Mouse (Mus musculus) kidney, embryonic 15.5 days (tissue): ENCODE results near the gene Flt3. TPM values are rescaled to one million over a fixed set of nuclear protein-coding genes. Genes with fewer than 3 reads are reported as not detected.

ENCODE experiments used
- ATAC-seq: fragments of 200-750 bp; cut with Nextera tagmentation; replicated peaks from 2 replicates; pipeline ENCODE4 v1.8.0; 2017; ENCODE audit warnings: moderate TSS enrichment; ENCODE audit not compliant: low FRiP score
- H3K27ac ChIP-seq: fragments of 300-500 bp; sonication (generic); 2 replicates; pipeline ENCODE4 v1.5.1; 2015; ENCODE audit warnings: mild to moderate bottlenecking, inconsistent platforms
- H3K27me3 ChIP-seq: fragments of 300-500 bp; sonication (generic); 2 replicates; pipeline ENCODE4 v1.6.1; 2015; ENCODE audit warnings: inconsistent platforms
- H3K36me3 ChIP-seq: fragments of 300-500 bp; sonication (generic); 2 replicates; pipeline ENCODE4 v1.6.1; 2015; ENCODE audit warnings: inconsistent platforms
- H3K4me1 ChIP-seq: fragments of 300-500 bp; sonication (generic); 2 replicates; pipeline ENCODE4 v1.6.1; 2015; ENCODE audit warnings: inconsistent platforms
- H3K4me2 ChIP-seq: fragments of 300-500 bp; sonication (generic); 2 replicates; pipeline ENCODE4 v1.6.1; 2015; ENCODE audit warnings: moderate library complexity, mild to moderate bottlenecking, inconsistent platforms
- H3K4me3 ChIP-seq: fragments of 300-500 bp; sonication (generic); replicated peaks from 2 replicates; pipeline ENCODE4 v1.5.1; 2015; ENCODE audit warnings: mild to moderate bottlenecking, inconsistent platforms
- H3K9ac ChIP-seq: fragments of 300-500 bp; sonication (generic); 2 replicates; pipeline ENCODE4 v1.6.1; 2015; ENCODE audit warnings: mild to moderate bottlenecking, inconsistent platforms
- H3K9me3 ChIP-seq: fragments of 300-500 bp; sonication (generic); replicated peaks from 2 replicates; pipeline ENCODE4 v1.6.1; 2016; ENCODE audit warnings: inconsistent platforms
- WGBS: fragments of 180-500 bp; shearing (Covaris S2); methylation state at CpG from one replicate; pipeline ENCODE4 v1.1.7; 2015; ENCODE audit warnings: mixed read lengths; 5-methylcytosine and 5-hydroxymethylcytosine counted together
- polyA plus RNA-seq: library from polyadenylated mRNA; unstranded; fragments of >200 nt; fragmentation: Nextera tagmentation; extraction: Ambion mirVana; gene quantifications from 2 replicates; pipeline ENCODE4 v1.2.1, GENCODE M21; 2015

Flt3 gene
- polyA plus RNA-seq, 1 experiment from 2014 or later, result 0.05 TPM

DNA sequence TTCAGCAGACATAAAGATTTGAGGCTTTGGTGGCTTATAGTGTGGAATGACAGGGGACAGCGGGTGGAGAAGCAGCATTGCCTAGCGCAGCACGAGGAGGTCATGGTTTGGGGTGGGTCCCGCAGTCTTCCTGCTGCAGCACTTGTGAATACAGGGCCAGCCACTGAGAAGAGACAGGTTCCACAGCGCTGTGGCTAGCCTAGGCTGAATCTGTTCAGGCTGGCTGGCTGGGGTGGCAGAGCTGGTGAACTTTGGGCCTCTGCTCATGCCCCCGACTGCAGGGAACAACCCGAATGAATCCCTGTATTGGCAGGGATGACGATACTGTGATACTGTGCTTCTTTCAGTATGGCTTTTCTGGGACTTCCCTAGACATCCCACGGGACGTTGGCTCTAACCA, 56.4 kb downstream of the Flt3 start:
- Histone ChIP-seq H3K9me3 (no peaks in the 10 kb centered on the region), H3K9ac (no peak overlapping the region), H3K4me2 (no peak overlapping the region), H3K27ac (no peak overlapping the region), H3K36me3 (no peaks in the 10 kb centered on the region), H3K27me3 (no peaks in the 10 kb centered on the region), H3K4me3 (no peak overlapping the region), H3K4me1 (no peaks in the 10 kb centered on the region)
- no peak for ATAC-seq
- WGBS, result 86% methylated on average over 10 of the region's 10 CpGs

DNA sequence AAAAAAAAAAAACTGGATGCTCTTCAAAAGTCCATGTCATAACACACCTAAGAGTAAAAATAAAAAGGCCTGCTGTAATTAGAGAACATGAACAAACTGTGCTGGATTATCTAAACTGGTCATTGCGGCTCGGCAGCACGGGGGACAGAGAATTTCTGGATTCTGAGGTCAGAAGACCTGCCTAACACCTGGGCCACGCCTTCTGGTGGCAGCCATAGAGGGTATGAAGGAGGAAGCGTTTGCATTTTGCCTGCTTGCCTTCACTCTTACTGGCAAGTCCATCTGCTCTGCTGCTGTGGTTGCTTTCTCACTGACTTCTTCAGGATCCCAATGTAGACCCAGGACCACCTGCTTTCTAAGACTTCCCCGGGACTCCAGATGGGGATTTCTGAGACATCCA, 57.4 kb downstream of the Flt3 start:
- Histone ChIP-seq H3K36me3 (no peaks in the 10 kb centered on the region), H3K9me3 (no peaks in the 10 kb centered on the region), H3K4me1 (no peaks in the 10 kb centered on the region), H3K27ac (no peak overlapping the region), H3K4me2 (no peak overlapping the region), H3K4me3 (no peak overlapping the region), H3K9ac (no peak overlapping the region), H3K27me3 (no peaks in the 10 kb centered on the region)
- no peak for ATAC-seq
- 92% methylated on average over 6 of the region's 6 CpGs for WGBS

DNA sequence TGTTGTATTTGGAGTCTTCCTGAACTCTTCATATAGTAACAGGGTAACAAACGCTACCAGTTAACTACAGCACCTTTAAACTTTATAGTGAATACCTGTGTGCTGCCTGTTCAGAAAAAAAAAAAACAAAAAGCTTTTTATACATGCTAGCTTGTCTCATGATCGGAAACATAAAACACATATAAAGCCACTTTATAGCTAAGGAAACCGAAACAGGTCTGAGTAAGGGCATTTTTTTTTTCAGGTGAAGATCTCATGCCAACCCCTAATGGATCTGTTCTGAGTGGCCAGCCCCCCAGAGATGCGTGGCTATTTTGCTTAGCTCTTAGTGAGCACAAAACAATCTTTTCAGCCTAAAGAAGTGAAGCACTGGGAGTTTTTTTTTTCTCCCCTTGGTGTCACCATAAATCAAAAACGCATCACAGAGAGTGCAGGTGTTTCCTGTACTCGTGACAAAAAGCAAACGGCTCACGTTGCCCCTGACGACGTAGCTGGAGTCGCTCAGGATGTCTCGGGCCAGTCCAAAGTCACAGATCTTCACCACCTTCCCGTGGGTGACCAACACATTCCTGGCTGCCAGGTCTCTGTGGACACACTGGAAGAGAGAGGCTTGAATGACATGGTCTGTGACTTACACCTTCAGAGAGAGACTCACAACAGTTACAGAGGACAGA, 59.4 kb downstream of the Flt3 start:
- H3K9ac ChIP-seq, result no peak overlapping the region
- H3K9me3 ChIP-seq, result no peaks in the 10 kb centered on the region
- no peaks in the 10 kb centered on the region for H3K27me3 ChIP-seq
- H3K4me3 ChIP-seq, result no peak overlapping the region
- no peak overlapping the region for H3K27ac ChIP-seq
- no peak overlapping the region for H3K4me2 ChIP-seq
- no peaks in the 10 kb centered on the region for H3K36me3 ChIP-seq
- H3K4me1 ChIP-seq, result no peaks in the 10 kb centered on the region
- ATAC-seq, result no peak
- 30% methylated on average over 13 of the region's 13 CpGs for WGBS

DNA sequence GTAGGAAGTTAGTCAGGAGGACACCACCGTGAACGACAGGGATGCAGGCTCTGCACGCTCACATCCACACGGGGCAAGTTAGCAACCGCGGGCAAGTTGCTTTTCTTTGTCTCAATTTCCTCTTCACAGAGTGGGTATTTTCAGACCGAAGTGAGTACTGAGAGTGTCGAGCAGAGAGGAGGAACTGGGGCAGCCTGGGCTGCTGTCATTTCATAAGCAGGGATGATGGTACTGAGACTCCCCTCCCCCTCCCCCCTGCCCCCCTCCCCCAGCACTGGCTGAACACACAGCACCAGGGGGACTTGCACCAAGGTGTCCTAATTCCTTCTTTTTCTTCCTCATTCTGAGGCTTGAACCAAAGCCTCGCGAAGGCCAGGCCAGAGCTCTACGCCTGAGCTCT, 60.7 kb downstream of the Flt3 start:
- ATAC-seq, result no peak
- 80% methylated on average over 11 of the region's 11 CpGs for WGBS
- Histone ChIP-seq H3K27ac (no peak overlapping the region), H3K4me2 (no peak overlapping the region), H3K27me3 (no peaks in the 10 kb centered on the region), H3K4me1 (no peaks in the 10 kb centered on the region), H3K4me3 (no peak overlapping the region), H3K36me3 (no peaks in the 10 kb centered on the region), H3K9ac (no peak overlapping the region), H3K9me3 (no peaks in the 10 kb centered on the region)

DNA sequence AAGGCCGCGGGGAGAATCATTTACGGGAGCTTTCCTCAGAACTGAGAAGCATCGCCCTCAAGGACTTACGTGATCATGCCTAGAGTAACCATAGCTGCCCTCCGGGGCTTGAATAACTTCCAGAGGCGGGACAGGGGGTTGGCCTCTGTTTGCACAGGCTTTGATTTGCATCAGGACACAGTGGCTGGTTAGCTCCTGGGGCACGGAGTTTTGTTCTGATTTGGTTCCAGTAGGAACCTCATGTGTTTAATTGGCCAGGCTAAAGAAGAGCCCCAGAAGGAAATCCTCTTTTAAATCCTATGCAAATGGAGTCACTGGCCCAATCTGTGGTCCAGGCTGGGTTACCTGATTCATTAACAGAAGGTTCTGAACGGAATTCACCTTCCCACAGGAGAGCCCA, 61.3 kb downstream of the Flt3 start:
- Histone ChIP-seq H3K27ac (no peak overlapping the region), H3K4me2 (no peak overlapping the region), H3K36me3 (no peaks in the 10 kb centered on the region), H3K9ac (no peak overlapping the region), H3K4me3 (no peak overlapping the region), H3K9me3 (no peaks in the 10 kb centered on the region), H3K4me1 (no peaks in the 10 kb centered on the region), H3K27me3 (no peaks in the 10 kb centered on the region)
- no peak for ATAC-seq
- WGBS, result 56% methylated on average over 9 of the region's 9 CpGs

DNA sequence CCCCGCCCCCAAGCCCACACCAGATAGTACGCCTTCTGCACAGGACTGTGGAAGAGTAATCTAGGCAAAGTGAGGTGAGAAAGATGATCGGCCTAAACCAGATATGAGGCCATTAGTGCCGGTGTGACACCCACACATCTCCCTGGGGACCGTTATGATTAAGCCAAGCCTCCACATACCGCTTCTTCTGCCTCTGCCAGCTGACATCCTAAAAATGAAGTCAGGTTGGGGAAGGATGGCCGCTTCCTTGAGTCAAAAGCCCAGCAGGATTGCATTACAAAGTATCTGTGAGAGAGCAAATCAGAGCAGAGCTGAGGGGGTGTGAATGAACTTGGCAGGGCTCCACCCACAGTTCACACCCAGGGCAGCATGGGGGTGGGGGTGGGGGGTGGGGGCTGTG, 67.6 kb downstream of the Flt3 start:
- no peaks in the 10 kb centered on the region for H3K36me3 ChIP-seq
- H3K4me3 ChIP-seq, result no peak overlapping the region
- no peaks in the 10 kb centered on the region for H3K9me3 ChIP-seq
- 0 out of 2 replicates have a peak, but pooled peaks have one; percentile 40 for ATAC-seq
- 0 out of 2 replicates have a peak overlapping the region, but pooled peaks have one; percentile 7 for H3K4me2 ChIP-seq
- peaks cover 8% of the 10 kb centered on the region; the same call in 1 of the 2 replicates for H3K4me1 ChIP-seq
- no peak overlapping the region for H3K9ac ChIP-seq
- H3K27ac ChIP-seq, result no peak overlapping the region
- 20% methylated on average over 7 of the region's 7 CpGs for WGBS
- H3K27me3 ChIP-seq, result peaks cover 4% of the 10 kb centered on the region; the same call in 1 of the 2 replicates

DNA sequence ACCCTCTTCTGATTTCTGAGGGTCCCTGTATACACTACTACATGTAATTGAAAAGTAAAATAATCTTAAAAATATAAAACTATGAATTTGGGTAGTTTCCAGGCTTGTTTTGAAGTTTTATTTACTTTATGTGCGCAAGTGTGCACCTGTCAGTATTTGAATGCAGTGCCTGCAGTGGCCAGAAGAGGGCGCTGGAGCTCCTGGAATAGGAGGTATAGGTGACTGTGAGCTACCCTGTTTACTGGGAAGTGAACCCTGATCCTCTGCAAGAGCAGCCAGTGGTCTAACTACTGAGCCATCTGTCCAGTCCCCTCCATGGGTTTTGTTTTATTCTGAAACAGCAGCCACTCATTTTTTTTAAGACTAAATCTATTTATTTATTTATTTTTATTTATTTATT, 68.7 kb downstream of the Flt3 start:
- Histone ChIP-seq H3K4me1 (peaks cover 8% of the 10 kb centered on the region; the same call in 1 of the 2 replicates), H3K36me3 (no peaks in the 10 kb centered on the region), H3K9ac (no peak overlapping the region), H3K27me3 (peaks cover 4% of the 10 kb centered on the region; the same call in 1 of the 2 replicates), H3K27ac (no peak overlapping the region), H3K9me3 (no peaks in the 10 kb centered on the region), H3K4me3 (no peak overlapping the region), H3K4me2 (no peak overlapping the region)
- 47% methylated on average over 2 of the region's 2 CpGs for WGBS
- no peak for ATAC-seq

DNA sequence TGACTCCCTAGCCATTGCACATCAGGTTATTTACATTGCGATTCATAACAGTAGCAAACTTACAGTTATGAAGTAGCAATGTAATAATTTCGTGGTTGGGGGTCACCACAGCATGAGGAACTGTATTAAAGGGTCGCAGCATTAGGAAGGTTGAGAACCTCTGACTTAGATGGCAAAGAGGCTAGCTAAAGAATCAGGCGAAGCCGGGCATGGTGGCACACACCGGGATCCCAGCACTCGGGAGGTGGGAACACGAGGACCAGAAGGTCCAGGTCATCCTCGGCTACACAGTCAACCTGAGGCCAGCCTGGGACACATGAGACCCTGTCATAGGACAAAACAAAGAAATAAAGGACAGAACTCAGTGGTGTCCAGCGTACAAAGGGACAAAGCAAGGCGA, 70.3 kb downstream of the Flt3 start:
- no peak overlapping the region for H3K4me3 ChIP-seq
- no peaks in the 10 kb centered on the region for H3K9me3 ChIP-seq
- H3K27me3 ChIP-seq, result peaks cover 4% of the 10 kb centered on the region; the same call in 1 of the 2 replicates
- WGBS, result 88% methylated on average over 11 of the region's 11 CpGs
- no peak overlapping the region for H3K4me2 ChIP-seq
- H3K36me3 ChIP-seq, result no peaks in the 10 kb centered on the region
- peaks cover 8% of the 10 kb centered on the region; the same call in 1 of the 2 replicates for H3K4me1 ChIP-seq
- ATAC-seq, result no peak
- H3K27ac ChIP-seq, result no peak overlapping the region
- no peak overlapping the region for H3K9ac ChIP-seq

DNA sequence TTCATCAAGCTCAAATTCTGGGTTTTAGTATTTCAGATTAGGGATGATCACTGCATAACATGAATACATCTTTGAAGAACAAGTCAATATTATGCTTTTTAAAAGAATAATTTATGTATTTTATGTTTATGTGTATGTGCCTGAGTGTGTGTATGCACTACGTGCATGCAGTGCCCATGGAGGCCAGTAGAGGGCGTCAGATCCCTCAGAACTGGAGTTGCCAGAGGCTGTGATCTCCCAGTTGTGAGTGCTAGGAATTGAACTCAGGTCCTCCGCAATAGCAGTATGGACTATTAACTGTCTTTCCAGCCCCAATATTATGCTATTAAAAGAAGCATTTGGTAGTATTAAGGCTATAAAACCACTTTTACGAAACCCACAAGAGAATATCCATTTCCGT, 72.7 kb downstream of the Flt3 start:
- Histone ChIP-seq H3K9ac (no peak overlapping the region), H3K4me1 (peaks cover 3% of the 10 kb centered on the region; the same call in 1 of the 2 replicates), H3K27me3 (peaks cover 12% of the 10 kb centered on the region), H3K4me3 (no peak overlapping the region), H3K9me3 (no peaks in the 10 kb centered on the region), H3K36me3 (no peaks in the 10 kb centered on the region), H3K27ac (no peak overlapping the region), H3K4me2 (no peak overlapping the region)
- 95% methylated on average over 5 of the region's 5 CpGs for WGBS
- ATAC-seq, result no peak

DNA sequence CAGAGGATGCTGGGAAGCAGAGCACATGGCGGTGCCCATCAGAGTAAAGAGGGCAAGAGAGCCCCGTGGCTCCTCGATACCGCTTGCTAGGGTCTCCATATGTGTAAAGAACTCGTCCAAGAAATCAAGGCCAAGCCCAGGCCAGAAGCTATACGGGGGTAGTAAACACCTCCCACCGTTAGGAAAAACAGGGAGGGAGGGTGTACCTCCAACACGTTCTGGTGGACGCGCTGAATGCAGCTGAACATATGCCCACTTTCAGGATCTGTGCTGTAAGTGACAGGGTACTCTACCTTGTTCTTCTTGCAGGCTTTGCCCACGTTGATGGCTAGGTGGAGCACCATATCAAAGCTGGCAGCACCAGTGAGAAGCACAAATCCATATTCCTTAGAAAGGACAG, 74.4 kb downstream of the Flt3 start:
- no peak for ATAC-seq
- Histone ChIP-seq H3K36me3 (no peaks in the 10 kb centered on the region), H3K9ac (no peak overlapping the region), H3K4me1 (no peaks in the 10 kb centered on the region), H3K9me3 (no peaks in the 10 kb centered on the region), H3K27me3 (peaks cover 29% of the 10 kb centered on the region), H3K4me2 (no peak overlapping the region), H3K27ac (no peak overlapping the region), H3K4me3 (no peak overlapping the region)
- WGBS, result 75% methylated on average over 11 of the region's 11 CpGs

DNA sequence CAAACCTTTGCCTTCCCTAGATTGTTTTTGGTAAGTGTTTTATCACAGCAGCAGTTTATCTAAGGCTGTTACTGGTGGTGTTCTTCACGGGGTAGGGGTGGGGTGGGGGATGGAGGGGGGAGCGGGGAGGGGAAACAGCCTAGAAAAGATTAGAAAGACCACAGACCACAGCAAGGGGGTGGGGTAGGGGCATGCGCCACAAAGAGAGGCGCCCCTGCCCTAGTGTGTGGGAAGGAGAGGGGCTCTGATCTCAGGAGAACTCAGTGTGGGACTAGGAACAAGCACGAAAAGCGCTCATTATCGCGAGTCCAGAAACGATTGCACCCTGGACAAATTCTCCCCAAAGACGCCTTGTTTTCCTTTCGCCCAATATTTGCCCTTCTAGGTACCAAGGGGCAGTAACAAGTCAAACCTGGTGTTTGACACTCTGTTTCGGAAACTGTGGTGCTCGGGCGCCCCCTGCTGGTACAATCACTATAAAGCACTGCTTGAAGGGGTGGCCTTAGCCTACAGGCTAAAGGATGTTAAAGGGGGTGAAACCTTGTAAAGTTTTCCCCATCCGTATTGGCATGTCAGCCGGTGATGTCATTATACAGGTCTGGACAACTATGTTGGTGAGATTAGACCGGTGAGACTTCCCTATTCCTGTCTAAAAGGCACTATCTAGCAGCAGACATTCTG, 76.9 kb downstream of the Flt3 start:
- no peak overlapping the region for H3K4me3 ChIP-seq
- WGBS, result 18% methylated on average over 17 of the region's 17 CpGs
- H3K4me2 ChIP-seq, result no peak overlapping the region
- H3K4me1 ChIP-seq, result no peaks in the 10 kb centered on the region
- no peaks in the 10 kb centered on the region for H3K9me3 ChIP-seq
- ATAC-seq, result peak; percentile 18; the same call in 1 of the 2 replicates
- peaks cover 44% of the 10 kb centered on the region for H3K27me3 ChIP-seq
- H3K36me3 ChIP-seq, result no peaks in the 10 kb centered on the region
- no peak overlapping the region for H3K9ac ChIP-seq
- no peak overlapping the region for H3K27ac ChIP-seq

DNA sequence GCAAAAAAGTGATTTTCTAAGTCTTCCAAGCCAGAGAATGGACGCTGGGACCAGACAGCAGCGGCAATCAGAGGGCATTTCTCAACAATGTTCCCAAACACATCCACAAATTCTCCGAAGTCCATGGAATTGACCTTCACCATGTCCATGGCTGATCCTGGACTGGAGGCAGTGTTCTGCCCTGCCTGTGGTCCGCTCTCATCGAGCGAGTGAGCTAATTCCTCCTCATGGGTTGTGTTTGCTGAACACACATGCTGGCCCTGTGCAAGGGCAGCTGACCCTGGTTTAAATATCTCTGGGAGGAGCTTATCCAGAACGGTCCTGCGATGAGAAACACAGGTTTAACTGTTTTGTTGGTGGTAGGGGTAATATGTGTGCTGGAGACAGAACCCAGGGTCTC, 78.1 kb downstream of the Flt3 start, which contains the start of gene Urad:
TSS of gene Urad (minus strand) at position 258 of the 400 bp plus-strand sequence.
- no peaks in the 10 kb centered on the region for H3K36me3 ChIP-seq
- 76% methylated on average over 8 of the region's 8 CpGs for WGBS
- no peaks in the 10 kb centered on the region for H3K9me3 ChIP-seq
- no peak within 1 kb of the TSS for H3K27ac ChIP-seq
- H3K4me2 ChIP-seq, result no peak within 1 kb of the TSS
- H3K4me1 ChIP-seq, result 0 out of 2 replicates have a peak, but pooled peaks cover 2% of the 10 kb centered on the region
- no peak for ATAC-seq
- H3K4me3 ChIP-seq, result no peak within 1 kb of the TSS
- peaks cover 56% of the 10 kb centered on the region for H3K27me3 ChIP-seq
- H3K9ac ChIP-seq, result no peak within 1 kb of the TSS
